Mouse (Mus musculus) embryonic fibroblast, embryonic 13.5 days (primary cell): ENCODE measurements around the gene Cacna1d.

Source experiments
- CTCF ChIP-seq: IDR thresholded peaks from 2 replicates; pipeline ENCODE4 v1.5.1; 2011; ENCODE audit warnings: mild to moderate bottlenecking, control low read depth, low read length, moderate library complexity, borderline replicate concordance; ENCODE audit not compliant: insufficient read depth
- POLR2A ChIP-seq: IDR thresholded peaks from 2 replicates; pipeline ENCODE4 v1.6.1; 2011; ENCODE audit warnings: low read depth, mild to moderate bottlenecking, control low read depth, low read length, moderate library complexity

DNA sequence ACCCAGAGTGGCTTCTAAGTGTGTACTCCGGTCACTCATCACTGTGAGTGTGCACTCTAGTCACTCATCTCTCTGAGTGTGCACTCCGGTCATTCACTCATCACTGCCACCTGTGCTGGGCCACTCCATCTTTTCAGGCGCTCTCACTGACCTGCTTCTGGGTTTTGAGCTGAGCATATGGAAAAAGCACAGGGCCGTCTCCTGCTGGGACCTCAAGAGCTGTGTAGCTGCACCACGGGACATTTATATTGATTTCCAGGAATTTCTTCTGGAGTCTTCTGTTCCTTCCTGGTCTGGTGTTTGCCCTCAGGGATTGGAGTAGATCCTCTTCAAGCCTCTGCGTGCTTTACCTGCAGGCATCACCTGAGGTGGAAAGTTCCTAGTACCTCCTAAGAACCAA is 269.2 kb downstream of the Cacna1d start:
- no peak for TF ChIP-seq POLR2A
- no peak for TF ChIP-seq CTCF
